Mouse (Mus musculus): ENCODE measurements around the gene Hcn2. TPM values are rescaled to one million over a fixed set of nuclear protein-coding genes. Genes with fewer than 3 reads are reported as not detected.

Gene Hcn2
- total RNA-seq, 2 experiments from 2014 or later: 14.8 to 15.1 TPM

- DNase-seq: no peak
Observed at GRCm38 (mm10) chr10:79774486-79775279, 58.2 kb downstream of the Hcn2 start.

- DNase-seq: peak in 1 of 2 experiments; percentile 45
Observed at GRCm38 (mm10) chr10:79777103-79777531, 60.7 kb downstream of the Hcn2 start, which contains the start of gene Fstl3. Gene Fstl3 (plus strand): TSS chr10:79777272.

- DNase-seq: peak; percentile 50 to 61
Observed at GRCm38 (mm10) chr10:79778006-79778405, 61.6 kb downstream of the Hcn2 start.

- DNase-seq: no peak
Observed at GRCm38 (mm10) chr10:79779193-79779592, 62.8 kb downstream of the Hcn2 start.

GRCm38 (mm10) chr10:79779784-79780663 lies 63.6 kb downstream of the Hcn2 start:
- peak; percentile 94 to 96 for DNase-seq

- DNase-seq: no peak
Observed at GRCm38 (mm10) chr10:79780664-79781015, 64.2 kb downstream of the Hcn2 start.

GRCm38 (mm10) chr10:79781139-79781538 lies 64.7 kb downstream of the Hcn2 start:
- no peak for DNase-seq

- no peak for DNase-seq
Observed at GRCm38 (mm10) chr10:79781956-79782355, 65.5 kb downstream of the Hcn2 start.

GRCm38 (mm10) chr10:79783050-79783449 lies 66.6 kb downstream of the Hcn2 start:
- no peak for DNase-seq

GRCm38 (mm10) chr10:79783920-79784800 lies 67.7 kb downstream of the Hcn2 start:
- DNase-seq: peak in 1 of 2 experiments; percentile 65

Other genes with a start within 250 kb of the Hcn2 start
- not detected for gene Vmn2r83, start 247.9 kb upstream of the Hcn2 start, total RNA-seq (2021)
- 1 to 10 TPM; 4.1 to 4.8 TPM for gene Plpp2, start 182.8 kb upstream of the Hcn2 start, total RNA-seq (2021)
- gene Mier2, start 161.4 kb upstream of the Hcn2 start, total RNA-seq (2021): 10 to 100 TPM; 14.4 to 19.0 TPM
- not detected for gene Theg, start 129.3 kb upstream of the Hcn2 start, total RNA-seq (2021)
- under 1 TPM in 1 of 2 experiments, not detected in 1; 0.10 TPM for gene C2cd4c, start 102.6 kb upstream of the Hcn2 start, total RNA-seq (2021)
- 1 to 10 TPM; 1.3 to 1.5 TPM for gene Shc2, start 78.7 kb upstream of the Hcn2 start, total RNA-seq (2021)
- not detected for gene Odf3l2, start 70.9 kb upstream of the Hcn2 start, total RNA-seq (2021)
- under 1 TPM in 1 of 2 experiments, not detected in 1; 0.21 TPM for gene Madcam1, start 52.1 kb upstream of the Hcn2 start, total RNA-seq (2021)
- gene Tpgs1, start 47.3 kb upstream of the Hcn2 start, total RNA-seq (2021): 10 to 100 TPM; 15.5 to 18.0 TPM
- gene Cdc34, start 34.4 kb upstream of the Hcn2 start, total RNA-seq (2021): 100 to 1,000 TPM; 213 to 227 TPM
- gene Gzmm, start 27.6 kb upstream of the Hcn2 start, total RNA-seq (2021): 1 to 10 TPM; 7.2 to 7.9 TPM
- 1,000 to 10,000 TPM; 1,459 to 1,479 TPM for gene Bsg, start 12.1 kb upstream of the Hcn2 start, total RNA-seq (2021)
- 10 to 100 TPM; 46.3 to 49.5 TPM for gene Polrmt, start 29.9 kb downstream of the Hcn2 start, total RNA-seq (2021)
- not detected for gene Fgf22, start 38.4 kb downstream of the Hcn2 start, total RNA-seq (2021)
- 10 to 100 TPM; 22.0 to 23.1 TPM for gene Rnf126, start 50.3 kb downstream of the Hcn2 start, total RNA-seq (2021)
- 1 to 10 TPM; 3.5 to 4.5 TPM for gene Fstl3, start 60.6 kb downstream of the Hcn2 start, total RNA-seq (2021)
- not detected for gene Prss57, start 74.3 kb downstream of the Hcn2 start, total RNA-seq (2021)
- 10 to 100 TPM; 44.3 to 45.7 TPM for gene Palm, start 76.9 kb downstream of the Hcn2 start, total RNA-seq (2021)
- gene Misp, start 104.4 kb downstream of the Hcn2 start, total RNA-seq (2021): under 1 TPM; 0.42 to 0.67 TPM
- gene Ptbp1, start 137.8 kb downstream of the Hcn2 start, total RNA-seq (2021): 10 to 100 TPM; 35.8 to 39.9 TPM
- not detected for gene Prtn3, start 157.8 kb downstream of the Hcn2 start, total RNA-seq (2021)
- gene Plppr3, start 158.0 kb downstream of the Hcn2 start, total RNA-seq (2021): under 1 TPM; 0.12 to 0.18 TPM
- not detected for gene Elane, start 169.6 kb downstream of the Hcn2 start, total RNA-seq (2021)
- 100 to 1,000 TPM in 1 of 2 experiments, 10 to 100 TPM in 1; 49.7 to 435 TPM for gene Cfd, start 174.2 kb downstream of the Hcn2 start, total RNA-seq (2021)
- 10 to 100 TPM; 50.4 to 56.7 TPM for gene Med16, start 192.3 kb downstream of the Hcn2 start, total RNA-seq (2021)
- gene Gm26602, start 194.2 kb downstream of the Hcn2 start, total RNA-seq (2021): not detected
- under 1 TPM; 0.17 to 0.46 TPM for gene Kiss1r, start 200.3 kb downstream of the Hcn2 start, total RNA-seq (2021)
- 10 to 100 TPM; 75.3 to 78.2 TPM for gene R3hdm4, start 204.6 kb downstream of the Hcn2 start, total RNA-seq (2021)
- 1 to 10 TPM; 1.0 to 1.1 TPM for gene Arid3a, start 210.4 kb downstream of the Hcn2 start, total RNA-seq (2021)
- 10 to 100 TPM; 33.1 to 33.6 TPM for gene Wdr18, start 243.5 kb downstream of the Hcn2 start, total RNA-seq (2021)

Data from heart, adult 18-20 months (tissue).